Mouse (Mus musculus) limb, embryonic 11.5 days (tissue): Measurements from ENCODE around the gene Sp1. TPM values are rescaled to one million over a fixed set of nuclear protein-coding genes. Genes with fewer than 3 reads are reported as not detected.

ENCODE experiments used
- ATAC-seq: fragments of 200-750 bp; cut with Nextera tagmentation; 2 replicates; pipeline ENCODE4 v1.8.0; 2017; ENCODE audit warnings: low read depth; ENCODE audit not compliant: insufficient number of reproducible peaks, low FRiP score, low TSS enrichment
- DNase-seq: peaks from one replicate; pipeline ENCODE4 v3.0.0-alpha.2; 2015; ENCODE audit warnings: low spot score
- H3K27ac ChIP-seq: fragments of 300-500 bp; sonication (generic); replicated peaks from 2 replicates; pipeline ENCODE4 v1.5.1; 2014; ENCODE audit warnings: low read depth, mild to moderate bottlenecking, low read length
- H3K27me3 ChIP-seq: fragments of 300-500 bp; sonication (generic); 2 replicates; pipeline ENCODE4 v1.6.1; 2014; ENCODE audit warnings: mild to moderate bottlenecking, low read length, mixed read lengths; ENCODE audit not compliant: control insufficient read depth, insufficient read depth
- H3K36me3 ChIP-seq: fragments of 300-500 bp; sonication (generic); 2 replicates; pipeline ENCODE4 v1.6.1; 2014; ENCODE audit warnings: mild to moderate bottlenecking, low read length, moderate library complexity, mixed read lengths; ENCODE audit not compliant: control insufficient read depth, insufficient read depth
- H3K4me1 ChIP-seq: fragments of 300-500 bp; sonication (generic); 2 replicates; pipeline ENCODE4 v1.6.1; 2014; ENCODE audit warnings: low read length, mixed read lengths; ENCODE audit not compliant: control insufficient read depth, insufficient read depth
- H3K4me2 ChIP-seq: fragments of 300-500 bp; sonication (generic); 2 replicates; pipeline ENCODE4 v1.6.1; 2014; ENCODE audit warnings: low read depth, mild to moderate bottlenecking, moderate library complexity; ENCODE audit not compliant: severe bottlenecking
- H3K4me3 ChIP-seq: fragments of 300-500 bp; sonication (generic); 2 replicates; pipeline ENCODE4 v1.5.1; 2014; ENCODE audit warnings: low read depth, low read length
- H3K9ac ChIP-seq: fragments of 300-500 bp; sonication (generic); 2 replicates; pipeline ENCODE4 v1.6.1; 2014; ENCODE audit warnings: mild to moderate bottlenecking, low read length
- H3K9me3 ChIP-seq: fragments of 300-500 bp; sonication (generic); 2 replicates; pipeline ENCODE4 v1.6.1; 2016; ENCODE audit warnings: low read length; ENCODE audit not compliant: control insufficient read depth
- WGBS: fragments of 180-500 bp; shearing (Covaris S2); extraction: QIAGEN DNeasy Blood & Tissue Kit; methylation state at CpG from one replicate; pipeline ENCODE4 v1.1.7; 2014; 5-methylcytosine and 5-hydroxymethylcytosine counted together
- polyA plus RNA-seq: library from polyadenylated mRNA; unstranded; fragments of >200 nt; fragmentation: Nextera tagmentation; extraction: Ambion mirVana; gene quantifications from 2 replicates; pipeline ENCODE4 v1.2.1, GENCODE M21; 2014

Gene Sp1
- polyA plus RNA-seq, 1 experiment from 2014 or later: 11.8 TPM

- 78% methylated on average over 5 of the region's 5 CpGs for whole genome bisulfite sequencing
- H3K27ac ChIP-seq: no peak overlapping the region
- no peaks in the 10 kb centered on the region for H3K4me1 ChIP-seq
- no peak for DNase-seq
- no peak for ATAC-seq
- H3K27me3 ChIP-seq: no peaks in the 10 kb centered on the region
- H3K36me3 ChIP-seq: no peaks in the 10 kb centered on the region
- H3K4me3 ChIP-seq: peak overlapping the region; percentile 42
- no peak overlapping the region; the same call in 1 of the 2 replicates for H3K9ac ChIP-seq
- H3K9me3 ChIP-seq: no peaks in the 10 kb centered on the region
- H3K4me2 ChIP-seq: peak overlapping the region; percentile 51
Observed at GRCm38 (mm10) chr15:102458050-102458736, 52.2 kb downstream of the Sp1 start.

GRCm38 (mm10) chr15:102458904-102459317 is 53.0 kb downstream of the Sp1 start, which contains the start of gene Prr13:
Gene Prr13 (plus strand): TSS chr15:102459028.
- Histone ChIP-seq H3K4me1 (no peaks in the 10 kb centered on the region), H3K4me3 (peak within 1 kb of the TSS; percentile 42), H3K9ac (peak within 1 kb of the TSS; percentile 24), H3K27ac (no peak within 1 kb of the TSS), H3K27me3 (no peaks in the 10 kb centered on the region), H3K36me3 (no peaks in the 10 kb centered on the region), H3K9me3 (no peaks in the 10 kb centered on the region), H3K4me2 (peak within 1 kb of the TSS; percentile 51)
- ATAC-seq (peak; percentile 71; the same call in 1 of the 2 replicates), DNase-seq (peak; percentile 89)
- WGBS: under 1% methylated on average over 19 of the region's 19 CpGs

- ATAC-seq (no peak), DNase-seq (no peak)
- WGBS: 39% methylated on average over 6 of the region's 6 CpGs
- H3K27me3 ChIP-seq: no peaks in the 10 kb centered on the region
- no peaks in the 10 kb centered on the region for H3K9me3 ChIP-seq
- no peak overlapping the region for H3K27ac ChIP-seq
- H3K36me3 ChIP-seq: no peaks in the 10 kb centered on the region
- H3K4me2 ChIP-seq: peak overlapping the region; percentile 51
- H3K9ac ChIP-seq: peak overlapping the region; percentile 24
- H3K4me1 ChIP-seq: no peaks in the 10 kb centered on the region
- H3K4me3 ChIP-seq: peak overlapping the region; percentile 42
Observed at GRCm38 (mm10) chr15:102459381-102459780, 53.4 kb downstream of the Sp1 start.

- no peaks in the 10 kb centered on the region for H3K27me3 ChIP-seq
- DNase-seq (no peak), ATAC-seq (no peak)
- H3K36me3 ChIP-seq: no peaks in the 10 kb centered on the region
- no peak overlapping the region for H3K9ac ChIP-seq
- no peak overlapping the region for H3K4me3 ChIP-seq
- H3K27ac ChIP-seq: no peak overlapping the region
- WGBS: 72% methylated on average over 5 of the region's 5 CpGs
- no peak overlapping the region for H3K4me2 ChIP-seq
- no peaks in the 10 kb centered on the region for H3K4me1 ChIP-seq
- H3K9me3 ChIP-seq: no peaks in the 10 kb centered on the region
Observed at GRCm38 (mm10) chr15:102459847-102460246, 53.9 kb downstream of the Sp1 start.

GRCm38 (mm10) chr15:102460409-102460808 is 54.5 kb downstream of the Sp1 start:
- H3K4me3 ChIP-seq: no peak overlapping the region
- WGBS: 86% methylated on average over 12 of the region's 12 CpGs
- H3K27ac ChIP-seq: no peak overlapping the region
- H3K9me3 ChIP-seq: no peaks in the 10 kb centered on the region
- no peaks in the 10 kb centered on the region for H3K36me3 ChIP-seq
- ATAC-seq (no peak), DNase-seq (no peak)
- H3K4me1 ChIP-seq: no peaks in the 10 kb centered on the region
- no peak overlapping the region for H3K4me2 ChIP-seq
- H3K9ac ChIP-seq: no peak overlapping the region
- H3K27me3 ChIP-seq: no peaks in the 10 kb centered on the region

- WGBS: 63% methylated on average over 4 of the region's 4 CpGs
- no peaks in the 10 kb centered on the region for H3K4me1 ChIP-seq
- H3K36me3 ChIP-seq: no peaks in the 10 kb centered on the region
- H3K9me3 ChIP-seq: no peaks in the 10 kb centered on the region
- no peak overlapping the region for H3K9ac ChIP-seq
- no peak overlapping the region for H3K4me3 ChIP-seq
- DNase-seq: no peak
- no peaks in the 10 kb centered on the region for H3K27me3 ChIP-seq
- no peak overlapping the region for H3K27ac ChIP-seq
- ATAC-seq: no peak
- no peak overlapping the region for H3K4me2 ChIP-seq
Observed at GRCm38 (mm10) chr15:102460971-102461370, 55.0 kb downstream of the Sp1 start.

- H3K4me3 ChIP-seq: no peak overlapping the region
- no peaks in the 10 kb centered on the region for H3K9me3 ChIP-seq
- H3K4me2 ChIP-seq: no peak overlapping the region
- H3K27me3 ChIP-seq: no peaks in the 10 kb centered on the region
- DNase-seq: no peak
- no peak overlapping the region for H3K27ac ChIP-seq
- no peak overlapping the region for H3K9ac ChIP-seq
- H3K36me3 ChIP-seq: no peaks in the 10 kb centered on the region
- WGBS: 84% methylated on average over 9 of the region's 9 CpGs
- ATAC-seq: no peak
- H3K4me1 ChIP-seq: no peaks in the 10 kb centered on the region
Observed at GRCm38 (mm10) chr15:102461430-102462075, 55.6 kb downstream of the Sp1 start.

- H3K27me3 ChIP-seq: no peaks in the 10 kb centered on the region
- no peak overlapping the region for H3K9ac ChIP-seq
- H3K36me3 ChIP-seq: no peaks in the 10 kb centered on the region
- ATAC-seq: no peak
- no peak overlapping the region for H3K27ac ChIP-seq
- no peak for DNase-seq
- H3K4me3 ChIP-seq: no peak overlapping the region
- H3K4me1 ChIP-seq: no peaks in the 10 kb centered on the region
- H3K4me2 ChIP-seq: no peak overlapping the region
- no peaks in the 10 kb centered on the region for H3K9me3 ChIP-seq
Observed at GRCm38 (mm10) chr15:102463666-102464065, 57.7 kb downstream of the Sp1 start.
